Mouse (Mus musculus) retina, embryonic 14.5 days (tissue): ENCODE results near the gene Rbms2.
"Not testable (repeated sequence)": the region's sequence is repeated elsewhere in the genome, so short reads cannot be mapped to it uniquely, and the experiment has no call there.

ENCODE experiments used
- DNase-seq: peaks from one replicate; pipeline ENCODE4 v3.0.0-alpha.2; 2015; ENCODE audit warnings: low spot score

Rbms2 gene

DNA sequence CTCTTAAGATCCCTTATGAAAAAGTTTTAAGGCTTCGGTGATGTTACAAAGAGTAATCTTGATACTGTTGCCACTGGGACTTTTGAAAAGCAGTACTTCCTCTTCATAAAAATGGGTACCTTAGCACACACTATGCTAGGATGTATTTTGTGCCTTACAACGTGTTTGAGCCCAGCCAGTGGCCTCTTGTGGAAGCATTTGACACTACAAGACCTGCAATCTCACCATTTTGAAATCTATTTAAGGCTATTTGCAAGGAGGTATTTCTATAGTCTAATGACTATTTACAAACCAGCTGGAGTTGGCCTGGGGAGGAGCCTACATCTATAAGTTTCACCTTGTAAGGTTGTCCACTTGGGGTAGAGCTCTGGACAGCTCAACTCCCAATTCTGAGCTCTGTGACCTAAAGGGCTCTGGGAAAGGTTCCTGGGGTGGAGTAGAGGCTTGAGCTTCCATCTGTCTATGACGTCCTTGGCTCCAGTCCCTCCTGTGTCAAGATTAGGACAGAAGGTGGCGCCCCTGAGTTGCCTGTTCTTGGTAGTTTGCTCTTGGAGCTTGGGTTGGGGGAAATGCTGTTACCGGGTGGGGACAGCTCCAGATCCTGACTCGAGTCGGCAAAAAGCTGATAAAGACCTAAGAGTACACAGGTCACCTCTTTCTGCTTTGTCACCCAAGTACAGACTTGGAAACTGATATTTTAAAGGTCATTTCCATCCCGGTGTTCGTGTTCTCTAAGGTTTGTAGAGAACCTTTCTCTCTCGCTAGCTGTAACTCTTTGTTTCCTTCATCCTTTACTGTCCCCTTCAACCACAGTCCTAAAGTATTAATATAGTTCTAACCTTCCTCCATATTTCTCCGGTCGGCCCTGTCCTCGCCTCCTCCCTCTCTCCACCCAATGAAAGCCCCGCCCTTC is 89.2 kb downstream of the Rbms2 start:
- DNase-seq = peak; percentile 97

DNA sequence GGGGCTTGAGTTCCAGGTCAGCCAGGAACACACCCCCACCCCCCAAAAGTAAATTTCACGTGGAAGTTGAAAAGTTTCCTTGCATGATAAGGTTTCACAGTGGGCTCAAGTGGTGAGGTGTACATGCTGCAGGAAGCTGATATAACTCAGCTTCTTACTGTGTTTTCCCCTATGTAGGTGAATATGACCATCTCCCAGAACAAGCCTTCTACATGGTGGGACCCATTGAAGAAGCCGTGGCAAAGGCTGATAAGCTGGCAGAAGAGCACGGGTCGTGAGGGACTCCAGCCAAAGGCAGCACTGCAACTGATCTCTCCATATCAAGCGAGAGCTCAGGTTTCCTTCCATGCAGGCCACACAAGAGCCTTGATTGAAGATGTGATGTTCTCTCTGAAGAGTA is 90.3 kb downstream of the Rbms2 start:
- DNase-seq = no peak

DNA sequence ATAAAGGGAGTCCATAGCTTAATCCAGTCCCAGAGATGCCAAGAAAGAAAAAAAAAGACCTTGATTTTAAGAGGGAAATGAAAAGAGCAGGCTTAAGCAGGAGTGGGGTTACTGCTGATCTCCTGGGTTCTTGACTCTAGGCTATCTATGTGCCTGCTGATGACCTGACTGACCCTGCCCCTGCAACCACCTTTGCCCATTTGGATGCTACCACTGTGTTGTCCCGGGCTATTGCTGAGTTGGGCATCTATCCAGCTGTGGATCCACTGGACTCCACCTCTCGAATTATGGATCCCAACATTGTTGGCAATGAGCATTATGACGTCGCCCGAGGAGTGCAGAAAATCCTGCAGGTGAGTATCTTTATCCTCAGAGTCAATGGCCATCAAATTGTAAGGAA is 91.9 kb downstream of the Rbms2 start:
- DNase-seq = no peak

DNA sequence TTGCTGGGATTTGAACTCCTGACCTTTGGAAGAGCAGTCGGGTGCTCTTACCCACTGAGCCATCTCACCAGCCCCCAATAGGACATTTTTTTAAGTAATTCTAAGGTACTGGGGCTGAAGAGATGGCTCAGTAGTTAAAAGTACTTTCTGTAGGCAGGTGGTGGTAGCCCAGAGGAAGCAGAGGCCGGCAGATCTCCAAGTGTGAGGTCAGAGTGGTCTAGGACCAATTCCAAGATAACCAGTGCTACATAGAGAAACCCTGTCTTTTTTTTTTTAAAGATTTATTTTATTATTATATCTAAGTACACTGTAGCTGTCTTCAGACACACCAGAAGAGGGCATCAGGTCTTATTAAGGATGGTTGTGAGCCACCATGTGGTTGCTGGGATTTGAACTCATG is 92.9 kb downstream of the Rbms2 start:
- DNase-seq = not testable (repeated sequence)

DNA sequence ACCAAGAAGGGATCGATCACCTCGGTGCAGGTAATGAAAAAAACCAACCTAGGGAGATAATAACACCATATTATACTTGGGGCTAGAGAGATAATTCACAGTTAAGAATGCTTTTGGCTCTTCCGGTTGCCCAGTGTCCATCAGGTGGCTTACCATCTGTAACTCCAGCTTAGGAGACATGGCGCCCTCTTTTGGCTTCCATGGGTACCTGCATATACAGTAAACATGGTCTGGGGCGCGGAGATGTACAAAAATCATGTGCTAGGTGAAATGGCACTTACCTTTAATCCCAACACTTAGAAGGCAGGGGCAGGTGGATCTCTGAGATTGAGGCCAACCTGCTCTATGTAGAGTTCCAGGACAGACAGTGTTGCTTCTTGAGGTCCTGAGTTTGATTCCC is 93.7 kb downstream of the Rbms2 start:
- peak; percentile 75 for DNase-seq

DNA sequence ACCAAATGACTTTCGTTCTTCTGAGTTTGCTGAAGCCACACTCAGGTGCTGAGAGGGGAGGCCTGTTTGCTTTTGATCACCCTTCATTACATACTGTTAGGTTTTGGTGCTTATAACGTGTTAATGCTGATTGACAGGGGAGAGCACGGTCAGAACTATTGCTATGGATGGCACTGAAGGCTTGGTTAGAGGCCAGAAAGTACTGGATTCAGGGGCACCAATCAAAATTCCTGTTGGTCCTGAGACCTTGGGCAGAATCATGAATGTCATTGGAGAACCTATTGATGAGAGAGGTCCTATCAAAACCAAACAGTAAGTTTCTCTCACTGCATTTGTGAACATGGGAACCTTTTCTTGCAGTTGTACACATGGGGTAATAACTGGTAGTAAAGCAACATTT is 95.9 kb downstream of the Rbms2 start:
- no peak for DNase-seq

DNA sequence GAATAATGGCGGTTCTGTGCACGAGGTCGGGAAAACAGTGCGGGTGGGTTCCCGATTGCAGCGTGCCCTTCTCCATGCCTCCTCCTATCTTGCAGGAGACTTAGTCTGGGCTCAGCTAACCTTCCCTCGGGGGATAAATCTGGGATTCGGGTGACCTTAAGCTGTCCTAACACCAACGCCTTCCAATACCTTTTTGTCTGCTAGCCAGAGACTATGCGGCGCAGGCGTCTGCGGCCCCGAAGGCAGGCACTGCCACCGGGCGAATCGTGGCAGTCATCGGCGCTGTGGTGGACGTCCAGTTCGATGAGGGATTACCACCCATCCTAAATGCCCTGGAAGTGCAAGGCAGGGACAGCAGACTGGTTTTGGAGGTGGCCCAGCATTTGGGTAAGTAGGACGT is 96.4 kb downstream of the Rbms2 start:
- DNase-seq = no peak

DNA sequence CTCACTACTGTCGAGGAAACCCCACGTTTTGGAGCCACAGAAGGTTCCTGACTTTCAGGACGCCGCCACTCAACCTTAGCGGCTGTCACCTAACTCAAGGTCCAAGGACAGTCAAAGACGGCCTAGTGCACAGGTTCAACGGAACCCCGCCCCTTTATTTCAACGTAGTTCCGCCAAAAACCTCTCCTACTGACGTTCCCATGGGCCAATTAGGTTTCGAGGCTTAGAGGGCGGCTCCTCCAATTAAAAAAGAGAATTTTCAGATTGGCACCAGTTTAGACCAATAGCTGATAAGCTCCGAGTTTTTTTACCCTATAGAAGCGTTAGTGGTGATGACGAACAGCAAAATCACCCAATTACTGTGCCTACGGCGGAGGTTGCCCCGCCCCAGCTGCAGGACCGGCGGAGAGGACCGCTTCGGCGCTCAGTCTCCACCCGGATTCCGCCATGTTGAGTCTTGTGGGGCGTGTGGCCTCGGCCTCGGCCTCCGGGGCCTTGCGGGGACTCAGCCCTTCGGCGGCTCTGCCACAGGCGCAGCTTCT is 97.1 kb downstream of the Rbms2 start, which contains the start of gene Atp5b:
Gene Atp5b, plus strand, starts transcription at position 394 of the 542 bp plus-strand sequence.
- DNase-seq = peak; percentile 100

DNA sequence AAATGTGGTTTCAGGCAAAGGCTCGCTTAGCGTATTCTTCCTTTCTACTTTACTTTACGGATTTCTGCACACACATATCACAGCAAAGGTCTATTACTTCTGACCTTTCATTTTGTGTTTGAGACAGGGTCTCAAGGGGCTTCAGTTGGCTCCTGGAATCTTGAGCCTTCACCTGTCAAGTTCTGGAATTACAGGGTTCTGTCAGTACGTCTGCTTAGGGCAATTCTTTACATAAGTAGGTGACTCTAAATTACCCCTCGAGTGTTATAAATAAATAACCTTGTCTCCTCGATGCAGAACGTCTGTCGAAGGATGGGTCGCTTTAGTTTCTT is 97.7 kb downstream of the Rbms2 start:
- no peak for DNase-seq

DNA sequence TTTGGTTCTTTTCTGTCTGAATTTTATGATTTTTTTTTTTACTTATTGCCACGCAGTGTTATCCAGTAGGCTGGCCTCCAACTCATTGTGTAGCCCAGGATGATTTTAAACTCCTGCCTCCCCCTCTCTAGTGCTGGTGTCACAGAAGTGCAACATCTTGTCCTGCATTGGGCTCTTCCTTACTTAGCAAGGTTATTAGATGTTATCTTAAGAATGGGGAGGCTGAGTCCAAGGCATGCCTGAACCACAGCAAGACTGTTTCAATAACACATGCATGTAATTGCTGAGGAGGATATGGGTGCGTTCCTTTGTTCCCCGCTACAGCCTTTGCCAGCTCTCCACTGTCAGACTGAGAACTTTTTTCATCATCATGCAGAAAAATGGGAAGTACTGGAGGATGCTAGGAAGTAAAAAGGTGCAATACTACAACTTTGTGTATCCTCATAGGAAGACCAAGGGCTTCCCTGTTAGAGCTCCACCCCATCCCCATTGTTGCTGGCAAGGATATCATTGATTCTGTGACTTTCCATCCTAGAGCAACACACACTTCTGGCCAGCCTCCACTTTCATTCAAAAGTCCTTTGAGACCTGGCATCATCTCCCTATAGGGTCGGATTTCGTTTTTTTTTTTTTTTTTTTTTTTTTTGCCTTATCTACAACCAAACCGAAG is 98.2 kb downstream of the Rbms2 start:
- no peak for DNase-seq
